Mouse (Mus musculus): ENCODE measurements around the gene Dap3.
"Not testable (repeated sequence)": the region's sequence is repeated elsewhere in the genome, so short reads cannot be mapped to it uniquely, and the experiment has no call there.

Gene Dap3

DNA sequence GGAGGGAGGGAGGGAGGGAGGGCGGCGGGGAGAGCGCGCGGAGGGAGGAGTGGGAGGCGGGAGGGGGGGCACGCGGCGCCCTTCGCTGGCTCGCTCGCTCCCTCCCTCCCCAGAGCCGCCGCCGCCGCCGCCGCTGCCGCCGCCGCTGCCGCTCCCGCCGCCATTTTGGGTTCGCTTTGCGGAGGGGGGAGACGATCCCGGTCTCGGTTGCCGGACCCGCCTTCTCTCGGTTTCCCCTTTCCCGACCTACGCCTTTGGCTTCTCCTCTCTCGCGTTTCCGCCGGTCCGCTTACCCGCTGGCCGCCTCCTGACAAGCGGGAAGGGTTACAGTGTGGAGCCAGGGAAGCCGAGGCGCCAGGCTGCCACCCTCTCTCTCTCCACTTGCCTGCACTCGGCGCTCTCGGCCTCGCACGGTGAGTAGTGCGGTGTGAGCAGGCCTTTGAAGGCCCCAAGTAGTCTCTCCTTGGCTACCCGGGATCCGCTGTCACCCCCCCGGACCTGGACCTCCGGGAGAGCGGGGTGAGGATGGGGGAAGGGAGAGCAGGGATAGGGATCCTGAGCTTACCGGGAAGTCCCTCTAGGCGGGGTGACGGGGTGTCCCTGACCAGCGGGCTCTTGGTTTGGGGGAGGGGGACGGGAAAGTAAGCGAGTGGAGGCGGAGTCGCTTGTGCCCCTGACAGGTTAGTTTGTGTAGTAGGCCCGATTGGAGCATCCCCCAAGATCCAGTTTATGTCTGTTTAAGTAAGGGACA lies at the start of gene Dap3, which contains the start of gene Ash1l:
TSS of gene Dap3 (minus strand) at position 606 of the 751 bp plus-strand sequence.
TSS of gene Ash1l (plus strand) at position 47 of the 751 bp plus-strand sequence.
- DNase-seq (ENCODE audit: low spot score), result peak; percentile 76

DNA sequence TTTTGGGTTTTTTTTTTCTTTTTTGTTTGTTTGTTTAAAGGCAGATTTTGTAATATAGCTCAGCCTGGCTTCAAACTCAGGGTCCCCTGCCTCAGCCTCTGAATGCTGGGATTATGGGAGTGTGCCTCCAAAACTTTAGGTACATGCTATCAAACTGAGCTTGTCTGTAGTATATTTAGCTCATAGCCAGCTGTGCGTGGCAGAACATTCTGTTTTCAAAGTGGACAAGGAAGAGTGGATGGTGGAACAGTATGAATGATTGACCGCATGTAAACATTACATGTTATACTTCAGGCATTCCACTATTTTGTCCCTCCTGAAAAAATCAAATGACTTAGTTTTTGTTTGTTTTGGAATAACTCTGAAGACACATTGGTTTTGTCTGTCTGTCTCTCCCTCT lies 41.8 kb upstream of the Dap3 start:
- no peak for DNase-seq (ENCODE audit: low spot score)

DNA sequence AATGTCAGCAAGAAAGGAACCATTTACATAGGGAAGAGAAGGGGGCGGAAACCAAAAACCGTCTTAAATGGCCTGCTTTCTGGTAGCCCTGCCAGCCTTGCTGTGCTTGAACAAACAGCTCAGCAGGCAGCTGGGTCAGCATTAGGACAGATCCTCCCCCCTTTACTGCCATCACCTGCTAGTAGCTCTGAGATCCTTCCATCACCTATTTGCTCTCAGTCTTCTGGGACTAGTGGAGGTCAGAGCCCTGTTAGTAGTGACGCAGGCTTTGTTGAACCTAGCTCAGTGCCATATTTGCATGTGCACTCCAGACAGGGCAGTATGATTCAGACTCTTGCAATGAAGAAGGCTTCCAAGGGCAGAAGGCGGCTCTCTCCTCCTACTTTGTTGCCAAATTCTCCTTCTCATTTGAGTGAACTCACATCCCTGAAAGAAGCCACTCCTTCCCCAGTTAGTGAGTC lies 33.0 kb upstream of the Dap3 start:
- DNase-seq (ENCODE audit: low spot score), result peak; percentile 64

DNA sequence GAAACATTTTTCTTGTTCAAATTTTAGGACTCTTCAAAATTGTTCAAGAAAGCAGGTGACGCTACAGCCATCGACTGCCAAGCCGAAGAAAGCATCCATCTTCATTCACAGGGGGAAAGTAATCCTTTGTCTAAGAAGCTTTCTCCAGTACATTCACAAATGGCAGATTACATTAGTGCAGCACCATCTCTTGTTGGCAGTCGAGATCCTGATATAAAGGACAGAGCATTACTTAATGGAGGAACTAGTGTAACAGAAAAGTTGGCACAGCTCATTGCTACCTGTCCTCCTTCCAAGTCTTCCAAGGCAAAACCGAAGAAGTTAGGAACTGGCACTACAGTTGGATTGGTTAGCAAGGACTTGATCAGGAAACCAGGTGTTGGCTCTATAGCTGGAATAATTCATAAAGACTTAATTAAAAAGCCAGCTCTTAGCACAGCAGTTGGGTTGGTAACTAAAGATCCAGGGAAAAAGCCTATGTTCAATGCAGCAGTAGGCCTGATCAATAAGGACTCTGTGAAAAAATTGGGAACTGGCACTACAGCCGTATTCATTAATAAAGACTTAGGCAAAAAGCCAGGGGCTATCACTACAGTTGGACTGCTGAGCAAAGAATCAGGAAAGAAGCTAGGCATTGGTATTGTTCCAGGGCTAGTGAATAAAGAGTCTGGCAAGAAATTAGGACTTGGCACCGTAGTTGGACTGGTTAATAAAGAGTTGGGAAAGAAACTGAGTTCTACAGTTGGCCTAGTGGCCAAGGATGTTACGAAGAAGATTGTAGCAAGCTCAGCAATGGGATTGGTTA lies 30.4 kb upstream of the Dap3 start:
- DNase-seq (ENCODE audit: low spot score), result no peak

DNA sequence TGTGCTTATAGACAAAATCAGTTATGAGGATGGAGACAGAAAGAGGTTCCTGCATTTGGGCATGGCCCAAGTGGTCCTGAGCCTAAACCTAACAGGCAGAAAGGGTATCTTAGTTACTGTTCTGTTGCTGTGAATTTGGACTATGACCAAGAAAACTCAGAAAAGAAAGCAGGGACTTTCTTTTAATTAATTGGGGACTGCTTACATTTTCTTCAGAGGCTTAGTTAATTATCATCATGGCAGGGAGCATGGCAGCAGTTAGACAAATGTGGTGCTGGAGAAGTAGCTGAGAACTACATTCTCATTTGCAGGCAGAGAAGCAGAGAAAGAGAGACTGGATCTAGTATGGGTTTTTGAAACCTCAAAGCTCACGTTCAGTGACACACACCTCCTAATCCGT lies 24.0 kb upstream of the Dap3 start:
- DNase-seq (ENCODE audit: low spot score), result no peak

DNA sequence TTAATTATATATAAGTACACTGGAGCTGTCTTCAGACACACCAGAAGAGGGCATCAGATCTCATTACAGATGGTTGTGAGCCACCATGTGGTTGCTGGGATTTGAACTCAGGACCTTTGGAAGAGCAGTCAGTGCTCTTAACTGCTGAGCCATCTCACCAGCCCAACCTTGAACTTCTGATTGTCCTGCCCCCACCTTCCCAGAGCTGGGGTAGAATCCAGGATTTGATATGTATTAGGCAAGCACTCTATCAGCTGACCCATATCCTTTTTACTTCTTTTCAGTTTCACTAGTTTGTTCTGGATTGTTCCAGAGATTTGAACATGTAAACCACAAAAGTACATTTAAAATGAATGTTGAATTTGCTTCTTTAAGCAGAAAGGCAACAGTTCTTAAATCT lies 12.2 kb upstream of the Dap3 start:
- DNase-seq (ENCODE audit: low spot score), result not testable (repeated sequence)

DNA sequence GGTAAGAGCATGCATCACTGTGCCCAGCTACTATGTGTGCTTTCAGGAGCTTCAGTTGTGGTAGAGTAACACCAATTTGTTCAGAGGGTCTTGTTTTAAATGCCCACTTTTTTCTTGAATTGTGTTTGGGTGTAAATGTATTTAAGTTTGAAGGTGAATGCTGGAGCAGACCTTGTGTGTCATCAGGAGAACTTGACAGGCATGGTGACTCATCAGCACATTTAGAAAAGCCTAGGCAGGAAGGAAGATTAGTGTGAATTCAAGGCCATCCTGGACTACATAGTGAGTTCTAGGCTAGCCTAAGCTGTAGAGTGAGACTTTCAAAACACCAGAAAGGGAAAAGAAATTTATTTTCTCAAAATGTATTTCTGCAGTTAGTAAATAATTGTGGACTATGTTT lies 2.8 kb upstream of the Dap3 start:
- DNase-seq (ENCODE audit: low spot score), result no peak

DNA sequence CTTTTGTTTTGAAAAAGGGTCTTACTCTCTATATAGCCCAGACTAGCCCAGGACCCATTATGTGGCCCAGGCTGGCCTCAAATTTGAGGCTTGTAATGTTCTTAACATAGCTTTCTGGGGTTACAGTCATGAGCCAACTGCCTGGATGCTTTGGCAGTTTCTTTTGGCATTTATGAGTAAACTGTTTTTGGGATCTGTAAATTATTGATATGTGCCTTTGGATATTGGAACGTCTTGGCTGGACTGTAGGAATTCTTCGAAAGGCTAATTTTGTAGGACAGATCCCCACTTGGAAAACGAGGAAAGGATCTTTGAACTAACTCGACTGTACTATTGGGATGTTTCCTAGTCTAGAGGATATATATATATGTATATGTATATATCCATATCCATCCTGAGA lies 2.3 kb upstream of the Dap3 start:
- no peak for DNase-seq (ENCODE audit: low spot score)

DNA sequence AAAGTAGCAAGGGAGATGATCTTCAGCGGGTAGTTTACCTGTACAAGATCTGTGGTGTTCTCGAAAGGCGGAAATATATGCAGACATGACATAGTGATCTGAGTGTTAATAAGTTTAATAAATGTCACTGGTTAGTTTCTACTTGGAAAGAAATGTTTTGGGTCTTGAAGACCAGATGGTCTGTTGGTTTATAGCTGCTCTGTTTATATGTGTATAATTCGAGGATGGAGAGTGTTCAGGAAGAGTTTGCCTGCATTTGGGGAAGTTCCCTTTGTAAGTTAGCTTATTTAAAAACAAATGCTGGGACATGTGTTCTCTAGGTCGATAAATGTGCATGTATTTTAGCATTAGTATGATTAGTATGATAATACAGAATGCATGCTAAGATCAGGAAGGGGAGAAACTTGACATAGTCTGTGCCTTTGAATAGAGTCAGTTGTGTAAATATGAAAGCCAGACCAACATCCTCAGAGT lies 383 bp upstream of the Dap3 start:
- DNase-seq (ENCODE audit: low spot score), result no peak

DNA sequence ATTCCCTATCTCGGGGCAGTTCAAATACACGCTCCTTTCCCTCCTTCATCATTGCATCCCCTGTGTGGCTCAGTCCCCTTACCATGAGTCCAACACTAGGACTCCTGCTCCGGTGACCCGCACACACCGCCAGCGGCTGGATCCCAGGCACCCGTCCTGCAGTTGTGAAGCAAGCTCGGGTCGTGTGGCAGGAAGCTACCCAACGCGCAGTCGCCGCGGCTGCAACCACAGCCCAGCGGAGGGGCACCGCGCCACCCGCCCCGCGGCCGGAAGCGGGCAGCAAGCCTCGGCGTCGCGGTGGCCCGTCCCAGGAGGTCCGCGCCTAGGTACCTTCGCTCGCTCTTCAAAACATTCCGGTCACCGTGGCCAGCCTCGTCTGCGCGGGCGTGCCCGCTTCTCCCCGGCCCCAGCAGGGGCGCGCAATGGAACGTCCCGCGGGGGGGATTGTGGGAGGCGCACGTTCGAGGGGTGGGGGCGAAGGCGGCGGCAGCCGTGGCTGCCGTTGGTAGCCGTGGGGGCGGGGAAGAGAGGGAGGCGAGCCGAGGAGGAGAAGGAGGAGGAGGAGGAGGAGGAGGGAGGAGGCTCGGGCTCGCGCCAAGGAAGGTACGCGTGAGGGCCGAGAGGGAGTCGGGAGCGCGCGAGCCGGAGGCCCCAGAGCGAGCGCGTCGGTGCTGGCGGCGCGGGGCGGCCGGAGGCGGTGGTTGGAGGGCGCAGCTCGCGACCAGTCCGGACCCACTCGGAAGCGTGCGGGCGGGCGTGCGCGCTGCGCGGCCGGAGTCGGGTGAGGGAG lies 1.0 kb downstream of the Dap3 start:
- DNase-seq (ENCODE audit: low spot score), result peak; percentile 94

DNA sequence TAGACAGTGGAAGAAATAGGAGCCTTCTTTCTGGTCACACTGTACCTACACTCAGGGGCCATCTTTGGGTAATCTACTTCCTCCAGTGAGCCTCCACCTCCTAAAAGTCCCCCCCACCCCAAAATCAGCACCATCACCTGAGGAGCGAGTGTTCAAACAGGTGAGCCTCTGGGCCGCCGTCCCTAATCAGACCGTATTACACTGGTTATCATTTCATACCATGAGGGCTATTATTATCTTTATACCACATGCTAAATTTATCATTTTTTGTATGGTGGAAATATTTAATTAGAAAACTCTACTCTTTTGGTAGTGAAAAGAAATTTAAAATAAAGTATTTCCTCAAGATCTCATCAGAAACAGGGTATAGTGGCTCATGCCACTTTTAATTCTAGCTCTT lies 6.9 kb downstream of the Dap3 start:
- no peak for DNase-seq (ENCODE audit: low spot score)

DNA sequence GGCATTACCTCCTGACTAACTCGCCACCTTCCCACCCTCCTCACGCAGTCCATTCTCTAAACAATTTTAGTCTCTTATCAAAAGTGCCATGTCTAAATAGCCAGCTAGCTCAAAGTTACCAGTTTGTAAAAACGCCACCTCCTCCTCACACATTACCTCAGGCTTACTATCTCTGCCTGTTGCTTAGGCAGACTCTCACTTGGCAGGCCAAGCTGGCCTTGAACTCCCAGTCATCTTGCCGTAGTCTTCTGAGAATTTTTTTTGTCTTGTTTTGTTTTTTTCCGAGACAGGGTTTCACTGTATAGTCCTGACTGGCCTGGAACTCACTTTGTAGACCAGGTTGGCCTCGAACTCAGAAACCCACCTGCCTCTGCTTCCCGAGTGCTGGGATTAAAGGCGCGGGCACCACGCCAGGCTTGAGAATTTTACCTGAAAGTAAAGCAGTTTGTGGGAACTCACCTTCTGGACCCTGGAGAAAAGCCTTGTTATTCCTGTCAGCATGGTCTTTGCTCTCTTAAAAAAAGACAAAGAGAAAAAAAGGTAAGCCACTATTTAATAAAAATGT lies 8.6 kb downstream of the Dap3 start:
- DNase-seq (ENCODE audit: low spot score), result no peak

DNA sequence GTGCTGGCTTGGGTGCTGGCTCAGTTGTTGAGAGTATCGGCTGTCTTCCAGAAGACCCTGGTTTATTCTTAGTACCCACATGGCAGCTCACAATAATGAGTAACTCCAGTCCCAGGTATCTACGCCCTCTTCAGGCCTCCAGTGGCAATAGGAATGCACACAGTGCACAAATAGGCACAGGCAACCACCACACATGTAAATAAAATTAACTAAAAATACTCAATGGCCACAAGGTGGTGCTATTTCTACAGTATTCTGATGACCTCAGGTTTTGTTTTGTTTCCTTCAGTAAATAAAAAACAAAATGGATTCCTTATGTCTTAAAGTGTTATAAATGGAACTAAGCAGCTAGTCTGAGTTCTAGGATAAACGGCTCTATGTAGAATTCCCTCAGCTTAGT lies 11.2 kb downstream of the Dap3 start:
- DNase-seq (ENCODE audit: low spot score), result peak; percentile 80

DNA sequence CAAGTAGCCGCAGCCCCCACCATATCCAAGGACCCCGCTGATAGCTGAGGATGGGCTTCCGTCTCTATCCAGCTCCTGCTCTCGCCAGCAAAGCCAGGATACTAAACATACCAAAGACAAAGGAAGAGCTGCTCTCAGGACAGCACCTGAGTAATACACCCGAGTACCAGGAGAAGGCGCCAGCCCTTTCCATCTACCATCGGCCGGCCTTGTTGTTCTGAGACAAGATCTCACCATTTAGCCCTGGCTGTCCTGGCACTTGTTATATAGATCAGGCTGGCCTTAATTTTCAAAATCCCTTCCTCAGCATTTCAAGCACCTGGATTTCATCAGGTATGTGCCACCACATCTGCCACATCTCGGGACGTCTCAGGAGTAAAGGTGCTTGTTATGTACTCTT lies 11.9 kb downstream of the Dap3 start:
- DNase-seq (ENCODE audit: low spot score), result no peak

DNA sequence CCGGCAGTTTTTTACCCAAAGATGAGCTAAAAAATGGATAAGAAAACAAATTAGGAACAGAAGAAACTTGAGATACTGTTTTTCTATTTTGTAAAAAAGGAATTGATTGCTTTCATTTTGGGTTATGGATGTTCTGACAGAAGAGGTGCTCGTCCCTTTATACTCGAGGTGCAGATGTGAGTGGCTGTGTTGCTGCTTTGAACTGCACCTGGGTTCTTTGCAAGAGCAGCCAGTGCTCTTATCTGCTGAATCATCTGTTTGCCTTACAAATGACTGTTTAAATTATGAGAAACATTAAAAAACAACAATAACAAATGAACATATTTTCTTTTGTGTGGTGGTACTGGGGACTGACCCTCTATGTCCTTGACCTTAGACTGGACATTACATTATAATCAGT lies 21.5 kb downstream of the Dap3 start:
- no peak for DNase-seq (ENCODE audit: low spot score)

DNA sequence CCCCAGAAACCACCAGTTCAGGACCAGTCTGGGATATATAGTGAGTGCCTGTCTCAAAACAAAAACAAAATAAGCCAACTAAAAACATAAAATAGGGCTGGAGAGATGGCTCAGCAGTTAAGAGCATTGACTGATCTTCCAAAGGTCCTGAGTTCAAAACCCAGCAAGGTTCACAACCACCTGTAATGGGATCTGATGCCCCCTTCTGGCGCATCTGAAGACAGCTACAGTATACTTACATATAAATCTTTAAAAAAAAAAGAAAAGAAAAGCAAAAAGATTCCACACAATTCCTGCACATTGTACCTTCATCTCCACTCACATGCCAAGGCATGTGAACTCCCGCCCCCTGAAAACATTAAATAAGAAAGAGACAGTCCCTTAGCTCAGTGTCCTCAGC lies 25.3 kb downstream of the Dap3 start:
- no peak for DNase-seq (ENCODE audit: low spot score)

DNA sequence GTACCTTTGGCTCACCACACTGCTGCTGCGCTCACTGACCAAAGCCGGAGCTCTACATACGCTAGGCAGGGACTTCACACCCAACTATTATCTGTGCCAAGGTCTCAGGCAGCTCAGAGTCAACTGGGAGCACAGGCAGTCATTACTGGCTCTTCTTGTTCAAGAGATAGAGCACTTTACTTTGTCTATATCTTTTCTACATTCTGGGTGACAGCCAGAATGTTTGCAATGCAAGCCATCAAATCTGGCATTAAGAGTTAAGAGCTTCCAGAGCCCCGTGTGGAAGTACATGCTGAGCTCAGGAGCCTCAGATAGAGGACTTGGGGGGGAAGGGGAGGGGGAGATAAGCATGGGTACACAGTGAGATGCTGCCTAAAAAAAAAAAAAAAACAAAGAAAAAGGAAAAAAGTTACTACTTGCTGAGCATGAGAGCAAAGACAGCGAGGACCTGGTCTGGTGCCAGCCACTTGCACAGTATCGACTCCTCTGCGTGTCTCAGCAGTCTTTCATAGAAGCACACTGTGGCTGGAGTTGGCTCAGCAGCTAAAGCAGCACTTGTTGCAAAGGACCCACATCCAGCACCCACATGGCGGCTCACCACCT lies 26.9 kb downstream of the Dap3 start:
- DNase-seq (ENCODE audit: low spot score), result no peak

DNA sequence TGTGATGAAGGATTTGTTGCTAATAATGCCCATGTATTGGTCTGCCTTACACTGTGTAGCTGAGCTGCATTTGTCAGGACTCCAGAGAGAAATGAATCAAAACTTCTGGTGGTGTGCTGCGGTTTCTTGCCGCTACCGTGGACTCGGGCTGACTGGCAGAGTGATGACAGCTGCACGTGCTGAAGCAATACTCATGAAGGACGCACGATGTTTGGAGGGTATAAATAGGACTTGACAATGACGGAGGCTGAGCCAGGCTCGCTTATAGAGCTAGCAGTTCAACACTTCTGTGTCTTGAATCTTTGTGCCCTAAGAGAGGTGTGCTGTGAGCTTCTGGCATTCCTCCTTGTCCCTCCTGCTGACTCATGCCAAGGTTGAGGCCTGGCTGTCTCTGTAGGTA lies 29.6 kb downstream of the Dap3 start:
- no peak for DNase-seq (ENCODE audit: low spot score)

DNA sequence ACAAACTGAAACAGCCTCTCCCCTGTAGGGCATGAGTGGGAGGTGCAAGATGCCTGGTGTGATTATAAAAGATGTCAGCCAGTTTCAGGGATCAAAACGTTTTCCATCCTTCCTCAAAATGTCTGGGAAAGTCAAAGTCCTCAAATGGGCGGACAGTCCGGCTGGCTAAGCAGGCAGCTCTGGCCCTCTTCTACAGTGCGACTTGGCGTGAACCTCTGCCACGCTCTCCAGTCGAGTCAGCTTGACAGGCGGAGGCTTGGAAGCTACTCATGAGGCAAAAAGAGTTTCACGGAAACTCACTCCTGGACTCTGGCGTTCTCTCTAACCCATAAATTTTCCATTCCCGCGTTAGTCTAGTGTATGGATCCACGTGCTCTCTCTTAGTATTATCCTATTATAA lies 32.0 kb downstream of the Dap3 start:
- DNase-seq (ENCODE audit: low spot score), result no peak

DNA sequence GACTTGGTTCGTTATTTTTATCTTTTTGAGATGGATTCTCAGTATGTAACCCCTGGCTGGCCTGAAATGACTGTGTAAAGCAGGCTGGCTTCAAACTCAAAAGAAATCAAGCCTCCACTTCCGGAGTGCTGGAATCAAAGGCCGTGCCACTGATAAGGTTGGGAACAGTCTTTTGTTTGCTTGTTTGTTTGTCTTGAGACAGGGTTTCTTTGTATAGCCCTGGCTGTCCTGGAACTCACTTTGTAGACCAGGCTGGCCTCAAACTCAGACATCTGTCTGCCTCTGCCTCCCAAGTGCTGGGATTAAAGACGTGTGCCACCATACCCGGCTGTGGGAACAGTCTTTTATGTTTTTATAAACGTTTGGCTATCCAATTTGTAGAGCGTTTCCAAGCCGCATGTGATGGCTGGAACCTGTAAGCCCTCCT lies 36.6 kb downstream of the Dap3 start:
- no peak for DNase-seq (ENCODE audit: low spot score)

DNA sequence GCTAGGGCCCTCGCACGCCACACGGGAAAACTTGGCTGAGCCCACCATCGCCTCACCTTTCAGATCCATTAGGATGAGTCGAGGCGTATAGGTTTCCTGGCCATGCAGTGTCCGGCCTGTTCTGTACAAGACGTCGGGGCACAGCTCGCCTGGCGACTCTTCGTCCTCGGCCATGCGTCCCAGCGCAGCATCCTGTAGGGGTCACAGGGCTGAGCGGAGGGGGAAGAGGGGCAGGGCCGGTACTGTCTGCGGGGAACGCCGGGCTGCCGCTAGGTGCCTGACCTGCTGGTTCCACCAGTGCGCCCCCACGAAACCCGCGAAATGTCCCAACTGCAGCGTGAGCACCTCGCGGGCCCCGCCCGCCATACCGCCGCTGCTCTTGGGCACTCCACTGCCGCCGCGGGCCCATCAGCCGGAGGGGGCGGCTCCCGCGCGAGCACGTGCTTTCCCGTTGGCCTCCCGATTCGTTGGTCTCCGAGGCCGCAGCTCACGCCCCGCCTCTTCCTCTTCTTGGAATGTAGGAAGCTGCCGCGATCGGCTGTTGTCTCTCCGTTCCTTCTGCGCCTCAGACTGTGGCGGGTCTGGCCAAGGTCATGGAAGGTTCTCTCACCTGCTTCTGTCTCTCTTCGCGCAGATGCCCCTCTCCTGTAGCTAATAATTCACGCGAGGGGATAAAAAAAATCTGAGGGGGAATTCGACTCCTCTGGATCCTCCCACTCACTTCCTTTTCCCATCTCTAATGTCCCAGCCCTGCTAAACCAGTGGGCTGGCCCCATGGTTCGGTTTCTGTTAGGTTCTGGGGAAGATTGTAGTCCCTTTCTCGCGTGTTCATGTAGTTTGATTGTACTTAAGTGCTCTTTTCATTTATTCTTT lies 37.2 kb downstream of the Dap3 start, which contains the start of gene Msto1:
TSS of gene Msto1 (minus strand) at position 489 of the 873 bp plus-strand sequence.
- DNase-seq (ENCODE audit: low spot score), result peak; percentile 98
